Mouse (Mus musculus) adrenal gland, postnatal 4 days (tissue): ENCODE data around the gene Ephx1. TPM values are rescaled to one million over a fixed set of nuclear protein-coding genes. Genes with fewer than 3 reads are reported as not detected.
A peak's percentile ranks its signal among the peaks of the same experiment; 100 is the strongest.
"Not testable (repeated sequence)": the region's sequence is repeated elsewhere in the genome, so short reads cannot be mapped to it uniquely, and the experiment has no call there.

Source experiments
- DNase-seq, 2 experiments: peaks; one replicate each; pipeline ENCODE4 v3.0.0; 2021 to 2022; ENCODE audit warnings: low spot score in 2 of 2, mixed read lengths in 2 of 2
- total RNA-seq, 2 experiments: library from RNA; stranded (reverse); gene quantifications; 2 replicates each; pipeline ENCODE4 v1.2.3; 2021

The Ephx1 gene
- total RNA-seq, 2 experiments from 2014 or later, result 85.8 to 86.5 TPM

DNA sequence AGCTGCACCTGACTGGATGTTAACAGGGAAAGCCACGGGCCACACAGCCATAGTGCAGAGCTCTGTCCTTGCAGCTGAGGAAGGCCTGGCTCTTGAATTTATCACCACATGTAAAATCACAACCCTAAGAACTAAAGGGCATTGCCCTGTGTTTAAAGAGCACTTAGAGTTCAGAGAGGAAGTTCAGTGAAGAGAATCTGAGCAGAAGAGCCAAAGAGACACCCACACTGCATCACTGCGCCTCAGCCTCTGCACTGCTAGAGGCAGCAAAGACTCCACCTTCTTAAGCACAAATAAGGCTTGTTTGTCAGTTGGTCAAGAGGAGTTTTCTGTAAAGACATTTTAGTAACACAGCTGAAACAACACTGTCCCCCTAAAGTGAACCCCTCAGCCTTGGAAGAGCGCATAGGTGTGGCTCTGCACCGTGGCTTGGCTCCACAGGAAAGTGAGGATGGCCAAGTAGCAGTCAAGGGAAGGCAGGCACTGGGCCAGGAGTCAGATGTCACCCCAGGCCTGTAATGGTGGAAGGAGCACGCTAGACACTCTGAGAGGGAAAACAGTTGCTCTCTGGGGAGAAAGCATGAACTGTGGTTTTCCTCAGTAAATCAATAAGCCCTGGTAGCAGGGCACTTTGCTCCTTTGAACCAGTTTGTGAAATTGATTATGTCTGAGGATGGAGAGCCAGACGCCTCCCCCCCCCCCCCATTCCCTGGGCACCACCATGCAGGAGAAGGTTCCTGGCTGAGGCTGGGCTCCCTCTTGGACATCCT is 5.8 kb downstream of the Ephx1 start:
- no peak for DNase-seq

DNA sequence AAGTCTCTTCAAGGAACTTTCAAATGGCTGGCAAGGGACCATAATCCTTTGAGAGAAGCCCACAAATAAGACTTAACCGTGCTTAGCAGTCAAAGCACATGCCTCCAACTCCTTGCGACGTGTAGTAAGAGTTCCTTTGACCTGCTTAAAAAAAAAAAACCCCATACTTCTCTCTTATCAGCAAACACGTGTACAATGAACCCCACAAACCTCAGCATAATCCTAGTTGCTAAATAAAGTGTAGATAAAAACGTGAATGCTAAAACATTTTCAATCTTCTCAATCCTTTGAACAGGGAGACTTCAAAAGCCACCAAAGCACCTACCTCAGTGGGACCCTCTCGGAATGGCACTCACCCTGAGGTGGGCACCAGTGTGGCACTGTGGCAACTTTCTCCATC is 7.3 kb downstream of the Ephx1 start:
- DNase-seq, result no peak

DNA sequence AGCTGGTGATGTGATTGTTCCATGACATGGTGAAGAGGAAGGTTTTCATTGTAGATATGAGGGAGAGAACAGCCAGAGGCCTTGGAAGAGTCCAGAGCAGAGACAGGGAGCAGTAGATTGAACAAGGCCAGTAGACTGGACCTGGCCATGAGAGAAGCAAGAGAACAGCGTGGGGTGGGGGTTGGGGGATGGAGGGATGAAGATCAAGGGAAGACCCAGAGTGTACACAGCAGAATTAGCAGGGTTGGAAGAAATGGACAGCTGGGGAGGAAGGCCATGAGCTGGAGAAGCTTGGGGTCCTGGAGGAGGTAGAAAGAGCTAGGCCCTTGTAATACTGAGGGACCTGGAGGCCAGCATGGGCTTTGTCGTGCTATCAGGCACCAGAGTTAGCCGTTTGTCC is 8.3 kb downstream of the Ephx1 start:
- DNase-seq, result no peak

DNA sequence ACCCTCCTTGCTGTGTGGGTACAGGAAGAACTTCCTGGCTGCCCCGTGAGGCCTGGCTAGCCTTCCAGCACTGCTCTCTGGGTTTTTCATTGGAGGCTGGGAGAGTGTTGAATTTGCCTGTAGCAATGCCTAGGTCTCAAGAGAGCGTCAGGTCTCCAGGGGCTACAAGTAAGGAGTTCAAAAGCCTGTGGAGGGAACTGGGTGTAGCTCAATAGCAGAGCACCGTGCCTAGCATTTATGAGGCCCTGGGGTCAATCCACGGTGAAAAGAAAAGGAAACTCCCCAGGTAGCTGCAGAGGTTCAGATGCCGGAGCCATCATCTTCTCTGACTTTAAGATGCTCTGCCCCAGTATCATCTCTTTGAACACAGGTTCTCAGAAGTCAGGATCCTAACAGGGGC is 9.1 kb downstream of the Ephx1 start:
- no peak for DNase-seq

DNA sequence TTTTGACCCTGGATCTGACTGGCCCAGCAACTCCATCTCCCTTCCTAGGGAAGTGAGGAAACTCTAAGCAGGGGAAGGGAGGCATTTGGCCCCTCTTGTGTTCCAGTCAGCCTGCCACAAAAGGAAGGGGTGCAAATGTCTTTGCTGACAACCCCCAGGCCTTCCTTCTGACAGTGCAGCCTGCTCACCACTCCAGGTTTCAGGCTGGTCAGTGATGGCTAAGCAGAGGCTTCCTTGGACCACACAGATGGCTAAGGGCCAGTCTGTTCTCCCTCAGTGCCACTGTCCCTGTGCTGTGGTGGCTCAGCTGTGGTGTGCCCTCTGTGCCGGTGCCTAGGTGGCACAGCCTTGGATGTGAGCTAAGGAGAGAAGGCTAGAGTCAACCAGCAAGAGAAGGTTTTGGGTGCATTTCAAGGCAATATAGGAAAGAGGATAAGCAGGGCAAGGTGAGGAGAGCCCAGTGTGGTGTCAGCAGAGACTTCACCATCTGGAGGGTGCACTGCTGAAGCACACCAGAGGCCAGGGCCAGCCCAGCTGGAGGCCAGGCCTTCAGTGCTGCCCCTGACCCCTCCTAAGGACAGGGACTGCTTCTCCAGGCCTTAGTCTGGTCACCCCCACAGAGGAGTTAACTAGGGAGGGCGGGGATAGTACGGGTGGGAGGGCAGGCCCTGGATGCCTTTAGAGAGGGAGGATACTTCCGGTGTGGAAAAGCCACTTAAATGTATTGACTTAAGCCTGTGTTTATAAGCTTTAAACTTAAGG is 10.4 kb downstream of the Ephx1 start:
- DNase-seq, result no peak

DNA sequence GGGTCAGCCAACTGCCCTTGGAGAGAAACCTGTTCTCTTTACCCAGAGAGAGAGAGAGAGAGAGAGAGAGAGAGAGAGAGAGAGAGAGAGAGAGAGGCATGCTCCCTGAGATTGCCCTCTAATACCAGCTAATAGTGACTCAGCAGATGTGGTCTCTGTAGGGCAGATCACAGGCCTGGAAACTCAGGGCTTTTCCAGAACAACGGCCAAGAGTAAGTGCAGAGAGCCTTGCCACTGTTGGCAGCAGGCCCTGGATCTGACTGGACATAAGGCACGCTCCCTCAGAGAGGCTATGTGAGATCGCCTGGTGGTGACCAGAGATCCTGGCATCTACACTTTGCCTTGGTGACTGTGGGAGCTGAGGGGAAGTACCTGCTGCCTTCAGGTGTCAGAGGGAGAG is 10.9 kb downstream of the Ephx1 start:
- DNase-seq, result peak in 1 of 2 experiments; percentile 48

DNA sequence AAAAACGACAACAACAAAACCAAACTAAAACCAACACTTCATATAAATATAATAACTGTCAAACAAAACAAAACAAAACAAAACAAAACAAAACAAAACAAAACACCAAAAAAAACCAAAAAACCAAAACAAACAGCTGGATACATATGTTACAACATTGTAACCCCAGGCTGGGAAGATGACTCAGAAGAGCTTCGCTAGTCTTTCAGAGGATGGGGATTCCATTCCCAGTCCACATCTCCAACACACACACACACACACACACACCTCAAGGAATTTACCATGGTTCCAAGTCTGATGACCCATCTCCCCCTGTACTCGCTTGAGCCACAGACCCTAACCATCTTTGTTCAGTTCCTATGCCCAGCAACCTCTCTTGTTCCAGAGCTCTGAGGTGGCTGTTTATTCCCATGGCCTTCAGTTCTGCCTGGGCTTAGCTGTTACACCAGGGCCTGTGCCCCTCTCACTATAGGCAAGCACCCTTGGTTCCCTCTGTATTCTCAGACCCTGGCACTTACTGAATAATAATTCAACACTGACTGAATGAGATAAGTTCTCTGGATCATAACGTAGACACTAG is 11.6 kb downstream of the Ephx1 start:
- DNase-seq, result no peak

DNA sequence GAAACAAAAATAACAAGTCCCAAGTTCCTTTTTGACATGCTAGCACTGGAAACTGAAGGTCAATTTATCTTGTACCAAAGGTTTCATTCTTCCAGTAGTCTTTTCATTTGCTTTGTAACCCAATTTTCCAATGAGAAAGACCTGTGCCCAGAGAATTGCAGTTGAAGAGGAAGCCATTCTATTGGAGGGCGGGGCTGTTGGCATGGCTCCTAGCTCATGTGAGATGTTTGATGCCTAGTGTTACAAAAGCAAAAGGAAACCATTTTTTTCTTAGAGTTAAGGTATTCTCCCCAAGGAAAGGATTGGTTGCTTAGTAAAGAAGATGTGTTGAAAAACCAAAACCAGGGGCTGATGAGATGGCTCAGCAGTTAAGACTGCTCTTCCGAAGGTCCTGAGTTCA is 12.4 kb downstream of the Ephx1 start:
- DNase-seq, result no peak

DNA sequence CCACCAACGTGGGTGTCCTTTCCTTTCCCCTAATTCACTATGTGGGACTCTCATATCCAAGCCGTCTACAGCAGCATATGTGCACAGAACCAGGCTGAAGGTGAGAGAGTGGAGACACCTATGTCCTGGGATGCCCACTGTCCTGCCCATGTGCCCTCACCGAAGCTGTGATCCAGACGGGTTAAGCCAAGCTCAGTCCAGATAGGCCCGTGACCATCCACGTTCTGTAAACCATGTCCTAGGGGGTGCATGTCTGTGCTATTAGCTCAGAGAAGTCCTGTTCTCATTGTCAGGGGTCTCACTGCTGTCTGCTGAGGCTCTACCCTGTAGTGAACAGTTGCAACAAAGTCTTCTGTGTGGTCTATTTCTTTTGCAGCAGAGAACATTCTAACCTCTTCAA is 12.9 kb downstream of the Ephx1 start:
- no peak for DNase-seq

DNA sequence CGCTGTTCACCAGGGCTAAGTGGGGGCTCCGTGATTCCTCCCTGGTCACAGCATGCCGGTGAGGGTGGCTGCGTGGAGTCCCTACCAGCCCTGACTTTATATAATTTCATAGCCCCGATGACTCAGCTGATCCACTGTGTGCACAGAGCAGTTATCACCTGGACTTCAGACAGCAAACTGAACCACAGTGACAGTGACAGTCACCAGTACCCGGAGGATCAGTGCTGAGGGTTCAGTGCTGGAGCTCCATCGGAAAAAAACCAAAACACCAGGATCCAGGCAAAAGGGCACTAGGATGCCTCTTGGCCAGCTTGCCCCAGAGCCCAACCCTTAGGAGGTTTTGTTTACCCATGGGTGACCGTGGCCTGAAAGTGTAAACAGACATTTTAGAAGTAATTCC is 15.4 kb downstream of the Ephx1 start:
- DNase-seq, result no peak

DNA sequence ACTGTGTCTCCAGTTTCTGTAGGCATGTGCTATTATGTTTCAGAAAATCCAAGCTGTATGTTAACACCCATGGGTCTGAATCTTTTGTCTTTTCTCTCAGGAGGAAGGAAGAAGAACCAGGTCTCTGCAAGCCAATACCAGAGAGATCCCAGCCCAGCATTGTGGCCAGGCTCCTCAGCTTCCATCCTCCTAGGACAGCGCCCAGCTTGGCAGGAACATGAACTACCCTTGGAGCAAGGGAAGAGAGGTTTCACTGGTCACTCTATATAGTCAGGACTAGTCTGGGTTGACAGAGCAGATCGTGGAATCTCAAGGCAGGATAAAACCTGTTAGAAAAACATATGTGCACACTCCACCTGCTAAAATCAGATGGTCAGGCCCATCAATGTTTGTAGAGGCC is 16.9 kb downstream of the Ephx1 start:
- no peak for DNase-seq

DNA sequence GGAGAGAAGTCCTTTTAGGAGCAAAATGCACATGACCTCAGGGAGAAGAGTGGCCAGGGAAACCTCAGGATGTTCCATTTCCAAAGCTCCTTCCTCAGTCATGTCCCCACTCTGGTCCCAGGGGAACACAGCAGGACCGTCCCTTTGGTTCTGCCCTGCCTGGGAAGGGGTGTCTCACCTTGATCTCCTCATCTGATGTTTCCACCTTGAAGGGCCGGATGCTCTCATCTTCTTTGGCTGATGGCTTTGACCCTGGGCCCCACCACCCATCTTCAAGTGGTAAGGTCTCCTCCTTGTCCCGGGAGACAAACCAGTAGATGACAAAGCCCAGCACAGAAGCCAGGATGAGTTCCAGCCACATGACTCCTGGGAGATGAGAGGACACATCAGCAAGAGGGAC is 19.1 kb downstream of the Ephx1 start:
- DNase-seq, result no peak

DNA sequence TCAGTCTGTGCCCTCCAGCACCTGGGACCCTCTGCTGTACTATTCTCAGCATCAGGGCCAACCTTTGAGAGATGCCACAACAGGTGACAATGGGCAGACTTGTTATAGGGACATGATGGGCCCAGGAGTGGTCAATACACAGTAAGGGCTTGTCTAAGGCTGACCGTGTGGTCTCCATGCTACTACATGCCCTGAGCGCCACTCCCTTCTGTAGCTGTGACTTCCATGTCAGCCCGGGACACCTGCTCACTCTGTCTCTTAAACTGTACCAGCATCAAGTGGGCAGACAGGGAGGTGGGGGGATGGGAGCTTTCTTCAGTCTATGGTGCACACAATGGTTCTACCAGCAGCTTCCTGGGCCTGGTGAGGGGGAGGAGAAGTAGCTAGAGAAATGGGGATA is 19.5 kb downstream of the Ephx1 start:
- DNase-seq, result no peak

DNA sequence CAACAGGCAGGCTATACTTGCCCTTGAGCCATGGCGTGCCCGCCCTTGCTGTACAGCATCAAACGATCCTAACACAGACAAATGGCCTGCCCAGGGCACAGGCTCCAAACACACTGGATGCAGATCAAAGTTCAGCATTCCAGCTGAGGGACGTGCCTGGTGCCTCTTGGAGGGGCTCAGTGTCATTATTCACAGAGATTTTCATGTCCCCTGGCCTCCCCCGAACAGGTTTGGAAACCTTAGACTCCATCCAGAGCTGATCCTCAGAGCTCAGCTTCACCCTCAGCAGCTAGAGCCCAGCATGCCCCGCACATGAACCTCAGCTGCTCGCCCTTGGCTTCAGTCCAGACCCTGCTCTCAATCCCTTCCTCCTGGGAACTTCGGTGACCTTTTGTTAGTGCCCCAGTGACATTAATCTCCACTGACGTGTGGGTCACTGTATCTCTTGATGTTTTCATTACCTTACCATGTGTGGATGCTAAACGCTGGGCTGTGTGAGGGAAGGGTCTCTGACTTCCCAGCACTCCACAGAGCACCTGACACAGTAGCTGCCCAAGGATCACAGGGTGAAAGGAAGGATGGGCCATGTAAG is 20.1 kb downstream of the Ephx1 start:
- peak in 1 of 2 experiments; percentile 21 for DNase-seq

DNA sequence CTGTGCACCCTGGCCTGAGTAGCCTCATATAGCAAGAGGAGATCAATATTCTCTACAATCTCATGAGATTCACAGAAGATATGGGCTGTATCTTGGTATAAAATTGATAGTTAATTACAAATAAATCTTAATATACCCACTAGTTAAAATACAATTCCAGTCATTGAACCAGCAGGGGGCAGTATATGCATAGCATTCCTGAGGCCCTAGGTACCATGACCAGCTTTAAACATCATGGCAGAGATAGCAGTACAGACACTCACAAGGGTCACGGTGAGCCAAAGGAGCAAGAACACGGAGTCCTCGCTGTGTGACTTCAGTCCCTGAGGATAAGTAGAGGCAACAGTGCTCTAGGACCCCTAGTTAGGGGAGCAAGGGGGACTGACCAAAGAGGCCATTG is 28.6 kb downstream of the Ephx1 start:
- no peak for DNase-seq

DNA sequence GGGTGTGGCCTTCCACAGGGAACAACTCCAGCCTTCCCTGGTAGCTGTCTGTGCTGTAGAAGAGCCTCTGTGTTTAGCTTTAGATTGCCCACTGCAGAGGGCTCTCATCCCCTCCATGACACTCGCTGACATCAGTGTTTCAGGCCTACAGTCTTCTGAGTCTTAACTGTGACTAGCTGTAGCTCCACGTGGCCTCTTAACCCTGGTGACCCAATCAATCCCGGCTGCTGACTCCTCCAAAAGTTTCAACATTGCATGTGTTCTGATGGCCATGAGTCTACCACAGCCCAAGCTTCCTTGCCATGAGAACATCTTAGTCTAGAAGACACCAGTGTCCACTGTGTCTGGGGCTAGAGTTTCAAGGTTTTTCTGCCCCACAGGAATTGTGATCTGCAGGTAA is 30.0 kb downstream of the Ephx1 start:
- DNase-seq, result no peak

DNA sequence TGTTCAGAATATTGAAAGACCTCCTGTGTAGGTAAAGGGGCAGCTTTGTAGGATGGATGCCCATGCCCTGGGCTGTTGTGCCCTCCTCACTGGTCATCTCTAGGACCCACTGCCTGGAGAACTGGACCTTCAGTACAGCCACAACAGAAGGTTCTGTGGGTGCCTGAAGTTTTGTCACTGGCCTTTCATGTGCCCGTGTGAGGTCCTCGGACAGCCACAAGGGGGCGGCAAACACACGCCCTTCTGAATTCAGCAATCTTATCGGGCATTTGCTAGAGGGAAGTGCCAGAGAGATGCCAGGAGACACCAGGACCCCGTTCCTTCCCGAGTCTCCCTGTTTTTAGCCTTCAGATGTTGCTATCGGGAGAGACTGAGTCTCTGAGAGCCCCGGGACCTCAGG is 32.9 kb downstream of the Ephx1 start:
- peak; percentile 51 to 54 for DNase-seq

DNA sequence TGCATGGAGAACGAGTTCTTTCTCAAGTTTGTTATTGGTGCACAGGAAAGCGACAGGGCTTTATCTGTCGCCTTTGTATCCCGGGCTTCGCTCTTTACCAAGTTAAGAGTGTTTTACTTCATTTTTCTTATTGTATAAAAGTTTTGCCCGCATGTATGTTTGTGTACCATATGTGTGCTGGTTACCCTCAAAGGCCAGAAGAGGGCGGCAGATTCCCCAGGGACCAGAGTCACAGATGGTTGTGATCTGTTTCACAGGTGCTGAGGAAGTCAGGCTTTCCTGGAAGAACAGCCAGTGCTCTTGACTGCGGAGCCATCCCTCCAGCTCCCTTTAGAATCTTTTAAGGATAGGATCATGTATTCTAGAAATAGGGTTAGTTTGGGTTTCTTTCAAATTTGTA is 34.0 kb downstream of the Ephx1 start:
- no peak for DNase-seq

DNA sequence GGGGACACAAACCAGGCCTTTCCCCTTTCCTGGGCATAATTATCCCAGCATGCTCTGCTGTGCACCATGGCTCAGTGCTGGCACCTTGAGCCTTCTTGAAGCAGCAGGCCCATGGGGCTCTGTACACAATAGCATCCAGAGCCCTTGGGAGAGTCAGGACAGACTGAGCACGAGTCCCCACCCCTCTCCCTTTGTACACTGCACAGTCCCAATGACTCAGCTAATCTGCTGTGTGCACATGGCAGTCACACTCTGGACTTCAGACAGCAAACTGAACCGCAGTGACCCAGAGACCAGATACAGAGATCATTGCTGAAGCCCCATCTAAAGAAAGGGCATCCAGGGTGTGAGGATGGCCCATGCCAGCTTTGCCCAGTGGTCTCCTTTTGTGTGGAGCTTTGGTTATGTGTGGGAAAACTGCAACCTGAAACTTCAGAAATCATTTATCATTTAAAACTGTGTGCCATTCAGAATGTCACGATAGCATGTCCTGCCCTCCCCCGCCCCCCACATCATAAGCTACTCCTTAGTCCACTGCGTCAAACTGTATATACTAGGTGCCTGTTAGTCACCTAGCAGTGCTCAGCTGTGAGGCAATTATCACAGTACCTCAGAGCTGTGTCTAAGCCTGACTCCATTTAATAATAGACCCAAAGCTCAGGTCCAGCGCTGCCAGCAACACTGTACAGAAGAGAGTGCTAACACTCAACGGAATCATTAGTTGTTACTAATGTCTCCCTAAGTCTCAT is 39.2 kb downstream of the Ephx1 start:
- not testable (repeated sequence) for DNase-seq

DNA sequence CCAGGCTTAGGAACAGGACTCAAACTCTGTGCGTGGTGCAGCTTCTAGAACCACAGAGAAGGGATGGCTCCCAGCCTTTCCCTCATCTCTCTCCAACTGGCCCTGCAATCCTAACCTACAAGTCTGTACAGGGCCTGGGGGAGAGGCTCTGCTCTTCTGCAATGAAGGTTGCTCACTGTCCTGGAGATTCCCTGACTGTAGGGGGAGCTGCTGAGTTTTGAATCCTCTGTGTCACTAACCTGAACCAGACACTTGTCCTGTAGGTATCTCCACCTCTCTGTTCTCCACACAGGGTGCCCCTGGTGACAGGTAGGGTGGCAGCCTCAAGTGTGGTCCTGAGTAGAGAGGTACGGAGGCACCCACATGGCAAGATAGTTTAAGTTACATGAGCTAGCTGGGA is 40.2 kb downstream of the Ephx1 start:
- no peak for DNase-seq

DNA sequence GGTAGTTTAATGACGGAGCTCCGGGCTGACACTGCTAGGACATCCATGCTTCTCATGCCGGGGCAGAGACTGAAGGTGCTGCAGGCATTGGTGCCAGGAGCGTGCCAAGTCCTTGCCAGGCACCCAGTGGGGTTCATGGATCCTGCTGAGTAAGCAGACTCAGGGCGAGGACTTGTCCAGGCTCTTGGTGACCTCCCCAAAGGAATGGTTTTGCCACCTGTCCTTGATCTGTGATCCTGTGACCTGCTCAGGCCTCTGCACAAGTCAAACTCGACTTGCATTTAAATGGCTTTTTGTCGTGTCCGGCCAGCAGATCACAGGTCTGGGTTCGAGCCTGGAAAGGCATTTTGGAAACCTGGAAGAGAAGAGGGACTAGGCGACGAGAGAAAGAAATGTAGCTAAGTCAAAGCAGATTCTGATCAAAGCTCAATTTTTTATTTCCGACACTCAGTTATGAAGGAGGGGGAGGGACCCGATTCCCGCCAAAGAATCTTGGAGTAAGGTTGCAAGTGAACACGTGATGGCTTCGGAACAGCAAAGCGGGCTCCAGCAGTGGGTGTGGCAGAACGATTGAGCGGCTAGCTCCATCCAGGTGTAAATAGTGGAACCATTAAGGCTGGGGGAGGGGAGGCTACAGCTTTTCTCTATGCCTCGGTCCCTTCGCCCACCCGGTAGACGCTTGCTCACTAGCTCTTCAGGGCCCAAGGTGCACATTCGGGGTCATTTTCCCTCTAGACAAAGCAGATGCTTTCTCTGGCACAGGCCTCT is 41.0 kb downstream of the Ephx1 start:
- DNase-seq, result no peak
